ENCODE assay signal across 20 mouse cellular contexts in the genomic region with DNA sequence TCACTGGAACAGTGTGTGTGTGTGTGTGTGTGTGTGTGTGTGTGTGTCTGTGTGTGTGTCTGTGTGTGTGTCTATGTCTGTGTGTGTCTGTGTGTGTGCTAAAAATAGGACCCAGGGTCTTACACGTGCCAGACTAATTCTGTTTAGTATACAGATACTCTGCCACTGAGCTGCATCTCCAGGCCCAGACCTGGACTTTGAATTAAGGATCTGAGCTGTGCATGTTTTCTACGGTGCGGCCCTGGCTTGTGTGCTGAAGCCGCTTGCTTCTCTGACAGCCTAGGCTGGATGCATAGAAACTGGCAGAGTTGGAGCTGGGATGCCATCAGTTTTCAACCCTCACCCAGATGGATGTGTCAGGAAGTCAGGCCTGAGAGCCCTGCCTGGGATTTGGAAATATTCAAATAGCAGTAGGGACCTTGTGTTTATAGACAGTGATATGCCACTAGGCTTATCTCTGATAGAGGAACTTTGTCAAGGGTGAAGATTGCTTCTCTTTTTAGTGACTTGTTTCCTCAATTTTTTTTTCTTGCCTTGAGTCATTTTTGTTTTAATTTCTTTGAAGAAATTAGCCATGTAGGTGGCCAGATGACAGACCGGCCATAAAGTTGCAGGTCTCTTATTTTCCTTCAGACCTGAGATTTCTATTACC. TPM values are rescaled to one million over a fixed set of nuclear protein-coding genes. Genes with fewer than 3 reads are reported as not detected.
DNase-seq lines count a peak whose midpoint lies in the region; ATAC-seq and TF ChIP-seq lines count a peak whose summit lies in the region.
"Had no signal": no experiment of that assay in that cellular context is flagged by ENCODE, and none has a peak within 500 bp of the region (broad histone marks: within the 10 kb centered on the region; RNA-seq: fewer than 3 reads in every experiment).

No protein-coding gene starts in this region.

- no peak for TF ChIP-seq CTCF in lung, postnatal 0 days (IDR thresholded peaks at IDR 0.05)
- no peak for TF ChIP-seq CTCF in left cerebral cortex, adult 2 months (IDR thresholded peaks at IDR 0.05)

- intact Hi-C loops in heart, postnatal 14 days (cut with DNase I): no loop called here
- intact Hi-C loops in left cerebral cortex, adult 2 months (cut with DNase I): no loop called here

- peaks cover 3% of the 10 kb centered on the region in 2 experiments; a peak in 2 of 4 replicates for H3K4me1 ChIP-seq in heart, embryonic 14.5 days (ENCODE audit: control insufficient read depth in 2 of 2, insufficient read depth in 2 of 2, low read length in 2 of 2)
- no peaks in the 10 kb centered on the region for H3K4me1 ChIP-seq in lung, embryonic 16.5 days (replicated peaks; ENCODE audit: control insufficient read depth, insufficient read depth, low read length)
- H3K4me1 ChIP-seq in lung, postnatal 0 days (ENCODE audit: insufficient read depth, low read depth, low read length): no peaks in the 10 kb centered on the region
- H3K4me1 ChIP-seq: embryonic facial prominence, embryonic 10.5 days; hindbrain, embryonic 13.5 days had no signal

- peak overlapping the region; percentile 15 to 44; a peak in 2 of 4 replicates for H3K27ac ChIP-seq in heart, embryonic 14.5 days (replicated peaks in 1 of 2; ENCODE audit: control insufficient read depth in 1 of 2, insufficient read depth in 1 of 2, low read depth in 2 of 2, low read length in 2 of 2)
- peak overlapping the region; percentile 49; the same call in 1 of the 2 replicates for H3K27ac ChIP-seq in lung, embryonic 16.5 days (ENCODE audit: low read length)
- H3K27ac ChIP-seq in lung, postnatal 0 days (ENCODE audit: low read length): no peak overlapping the region
- no peak overlapping the region for H3K27ac ChIP-seq in left cerebral cortex, adult 2 months
- H3K27ac ChIP-seq: embryonic facial prominence, embryonic 10.5 days; heart, embryonic 10.5 days; hindbrain, embryonic 13.5 days; hindbrain, postnatal 0 days had no signal

- no peak overlapping the region for H3K9ac ChIP-seq in heart, embryonic 14.5 days (ENCODE audit: low read length)
- H3K9ac ChIP-seq in lung, embryonic 16.5 days (ENCODE audit: low read length): no peak overlapping the region
- no peak overlapping the region for H3K9ac ChIP-seq in lung, postnatal 0 days (replicated peaks; ENCODE audit: low read depth)
- H3K9ac ChIP-seq: hindbrain, embryonic 13.5 days had no signal

- H3K4me2 ChIP-seq in heart, embryonic 14.5 days (ENCODE audit: low read length): no peak overlapping the region
- no peak overlapping the region for H3K4me2 ChIP-seq in lung, embryonic 16.5 days (ENCODE audit: low read depth, low read length)
- no peak overlapping the region for H3K4me2 ChIP-seq in lung, postnatal 0 days (replicated peaks; ENCODE audit: low read depth, low read length)
- H3K4me2 ChIP-seq: hindbrain, embryonic 13.5 days had no signal

- H3K36me3 ChIP-seq in heart, embryonic 14.5 days (ENCODE audit: control insufficient read depth, insufficient read depth, low read length): no peaks in the 10 kb centered on the region
- H3K36me3 ChIP-seq in lung, embryonic 16.5 days (ENCODE audit: control insufficient read depth, insufficient read depth, low read length): no peaks in the 10 kb centered on the region
- H3K36me3 ChIP-seq in lung, postnatal 0 days (ENCODE audit: insufficient read depth, low read length): no peaks in the 10 kb centered on the region
- H3K36me3 ChIP-seq: embryonic facial prominence, embryonic 10.5 days; G1E; heart, embryonic 10.5 days; hindbrain, embryonic 13.5 days had no signal

- no peak for ATAC-seq in heart, embryonic 14.5 days (ENCODE audit: insufficient number of reproducible peaks, insufficient read depth, low FRiP score, low read depth)
- ATAC-seq in lung, embryonic 16.5 days (ENCODE audit: low read depth): peak; percentile 51
- no peak for ATAC-seq in lung, postnatal 0 days
- peak; percentile 45; the same call in 1 of the 2 replicates for ATAC-seq in common myeloid progenitor, adult 5-6 weeks (replicated peaks; ENCODE audit: low read depth, poor library complexity, severe bottlenecking)
- ATAC-seq in megakaryocyte progenitor cell, adult 5-6 weeks (replicated peaks; ENCODE audit: poor library complexity): peak; percentile 39; the same call in 1 of the 2 replicates
- ATAC-seq: CD4-positive, CD25-positive, alpha-beta regulatory T cell, adult 4 months; forebrain, embryonic 14.5 days; hindbrain, postnatal 0 days had no signal

- no peak overlapping the region for H3K4me3 ChIP-seq in heart, embryonic 14.5 days (ENCODE audit: control insufficient read depth in 1 of 2, insufficient read depth in 1 of 2, low read depth in 1 of 2, low read length in 2 of 2)
- no peak overlapping the region for H3K4me3 ChIP-seq in lung, embryonic 16.5 days (ENCODE audit: low read length)
- H3K4me3 ChIP-seq in lung, postnatal 0 days (ENCODE audit: low read depth, low read length): no peak overlapping the region
- H3K4me3 ChIP-seq in left cerebral cortex, adult 2 months: no peak overlapping the region
- H3K4me3 ChIP-seq: embryonic facial prominence, embryonic 10.5 days; heart, embryonic 10.5 days; hindbrain, embryonic 13.5 days had no signal

- DNase-seq in heart, postnatal 14 days: no peak
- DNase-seq in lung, postnatal 0 days (ENCODE audit: low spot score): no peak
- DNase-seq in left cerebral cortex, adult 2 months (ENCODE audit: extremely low spot score in 1 of 2, low spot score in 2 of 2): no peak
- no peak for DNase-seq in c-Kit-positive CD71-positive TER-119-positive erythroid progenitor cells, embryonic 14.5 days (ENCODE audit: low spot score)
- DNase-seq: adrenal gland, postnatal 10 days; B cell, adult 2 months; cerebellum, adult 18-20 months; cerebellum, adult 9-11 months; cerebellum, postnatal 36 days had no signal

- H3K9me3 ChIP-seq in heart, embryonic 14.5 days (ENCODE audit: control insufficient read depth, low read length): no peaks in the 10 kb centered on the region
- H3K9me3 ChIP-seq in lung, embryonic 16.5 days (ENCODE audit: control insufficient read depth, low read length): no peaks in the 10 kb centered on the region
- H3K9me3 ChIP-seq in lung, postnatal 0 days (ENCODE audit: low read length): no peaks in the 10 kb centered on the region
- H3K9me3 ChIP-seq: embryonic facial prominence, embryonic 10.5 days; heart, embryonic 10.5 days; hindbrain, embryonic 13.5 days had no signal

- TF ChIP-seq EP300 in lung, postnatal 0 days (IDR thresholded peaks at IDR 0.05): no peak

- no peaks in the 10 kb centered on the region for H3K27me3 ChIP-seq in heart, embryonic 14.5 days (ENCODE audit: control insufficient read depth, insufficient read depth, low read length)
- no peaks in the 10 kb centered on the region for H3K27me3 ChIP-seq in lung, embryonic 16.5 days (ENCODE audit: control insufficient read depth, insufficient read depth, low read depth, low read length)
- no peaks in the 10 kb centered on the region for H3K27me3 ChIP-seq in lung, postnatal 0 days (replicated peaks; ENCODE audit: insufficient read depth, low read length)

- 63% methylated on average over 5 of the region's 5 CpGs for WGBS in heart, embryonic 14.5 days
- 66% methylated on average over 5 of the region's 5 CpGs for WGBS in lung, embryonic 16.5 days
- WGBS in lung, postnatal 0 days: 69% methylated on average over 5 of the region's 5 CpGs

RNA-seq across cellular contexts. Expression of a gene that starts 11.4 kb away (rescaled TPM):
- polyA plus RNA-seq in heart, embryonic 14.5 days (2014; fragmentation: Nextera tagmentation; extraction: Ambion mirVana): 1.6 and 2.0 TPM in 2 replicates
- 1 to 10 TPM; 3.9 to 4.3 TPM for total RNA-seq in heart, postnatal 14 days (2021)
- 0.75 and 0.93 TPM in 2 replicates for polyA plus RNA-seq in lung, embryonic 16.5 days (2015; fragmentation: Nextera tagmentation; extraction: Ambion mirVana)
- polyA plus RNA-seq in lung, postnatal 0 days (2015; fragmentation: Nextera tagmentation; extraction: Ambion mirVana): 0.45 and 0.63 TPM in 2 replicates
- total RNA-seq in common myeloid progenitor, adult 5-6 weeks (2017): 9.0 and 12.9 TPM in 2 replicates
- 20.0 and 24.9 TPM in 2 replicates for total RNA-seq in megakaryocyte progenitor cell, adult 5-6 weeks (2015)
- total RNA-seq in megakaryocyte progenitor cell, adult 5-6 weeks (2017): 12.0 and 17.1 TPM in 2 replicates
- total RNA-seq in left cerebral cortex, adult 2 months (2021): 10 to 100 TPM; 51.7 to 60.5 TPM
- polyA plus RNA-seq: G1E had no signal

Comparison
In these comparisons a context has a peak if more than half of its experiments do, and no peak if none do; other contexts are left out.
1. ATAC-seq: peak in lung, embryonic 16.5 days (single experiment), common myeloid progenitor, adult 5-6 weeks (single experiment) and megakaryocyte progenitor cell, adult 5-6 weeks (single experiment); none in heart, embryonic 14.5 days (single experiment) and lung, postnatal 0 days (single experiment).
2. H3K27ac ChIP-seq: peak in heart, embryonic 14.5 days (2 of 2) and lung, embryonic 16.5 days (single experiment); none in lung, postnatal 0 days (single experiment) and left cerebral cortex, adult 2 months (single experiment).